Mouse (Mus musculus) megakaryocyte progenitor cell, adult 5-6 weeks (primary cell): ENCODE results near the gene Ascc3. TPM values are rescaled to one million over a fixed set of nuclear protein-coding genes. Genes with fewer than 3 reads are reported as not detected.

Experiments used
- ATAC-seq: replicated peaks from 2 replicates; pipeline ENCODE4 v1.8.0; 2016; ENCODE audit warnings: mild to moderate bottlenecking, moderate TSS enrichment, inconsistent platforms; ENCODE audit not compliant: poor library complexity
- total RNA-seq, 2 experiments: library from RNA; stranded (forward) in 1 of 2; stranded (reverse) in 1 of 2; fragments of 157-497, 149-512 nt in 1 of 2; fragments of 200-1000 nt in 1 of 2; gene quantifications; 2 replicates each; pipeline versions ENCODE4 v1.2.3 to v1.2.4; 2015 to 2017

Gene Ascc3
- total RNA-seq, 2 experiments from 2014 or later, result 35.7 to 44.9 TPM

- peak; percentile 45; the same call in 1 of the 2 replicates for ATAC-seq
Observed at GRCm38 (mm10) chr10:50762069-50762468, 169.6 kb downstream of the Ascc3 start.

- peak; percentile 89 for ATAC-seq
Observed at GRCm38 (mm10) chr10:50762984-50763383, 170.5 kb downstream of the Ascc3 start.

GRCm38 (mm10) chr10:50763457-50764310, 171.2 kb downstream of the Ascc3 start:
- ATAC-seq, result 0 out of 2 replicates have a peak, but pooled peaks have one; percentile 28

- ATAC-seq, result no peak
Observed at GRCm38 (mm10) chr10:50772811-50773210, 180.3 kb downstream of the Ascc3 start.

- no peak for ATAC-seq
Observed at GRCm38 (mm10) chr10:50773846-50774245, 181.4 kb downstream of the Ascc3 start.

- no peak for ATAC-seq
Observed at GRCm38 (mm10) chr10:50792840-50793239, 200.4 kb downstream of the Ascc3 start.

- no peak for ATAC-seq
Observed at GRCm38 (mm10) chr10:50801594-50801993, 209.1 kb downstream of the Ascc3 start.

GRCm38 (mm10) chr10:50802380-50802779, 209.9 kb downstream of the Ascc3 start:
- ATAC-seq, result no peak

- ATAC-seq, result no peak
Observed at GRCm38 (mm10) chr10:50806166-50806565, 213.7 kb downstream of the Ascc3 start.

- ATAC-seq, result no peak
Observed at GRCm38 (mm10) chr10:50822363-50822762, 229.9 kb downstream of the Ascc3 start.

- ATAC-seq, result no peak
Observed at GRCm38 (mm10) chr10:50826829-50827228, 234.4 kb downstream of the Ascc3 start.

GRCm38 (mm10) chr10:50834533-50834932, 242.1 kb downstream of the Ascc3 start:
- no peak for ATAC-seq

- ATAC-seq, result no peak
Observed at GRCm38 (mm10) chr10:50843363-50843762, 250.9 kb downstream of the Ascc3 start.

- no peak for ATAC-seq
Observed at GRCm38 (mm10) chr10:50868202-50868601, 275.7 kb downstream of the Ascc3 start.

- ATAC-seq, result peak; percentile 77
Observed at GRCm38 (mm10) chr10:50876952-50877351, 284.5 kb downstream of the Ascc3 start.

GRCm38 (mm10) chr10:50881476-50882069, 289.1 kb downstream of the Ascc3 start:
- ATAC-seq, result peak; percentile 85

- no peak for ATAC-seq
Observed at GRCm38 (mm10) chr10:50882366-50882765, 289.9 kb downstream of the Ascc3 start.

GRCm38 (mm10) chr10:50886305-50886704, 293.8 kb downstream of the Ascc3 start:
- ATAC-seq, result no peak

- ATAC-seq, result no peak
Observed at GRCm38 (mm10) chr10:50890621-50891020, 298.2 kb downstream of the Ascc3 start.

- no peak for ATAC-seq
Observed at GRCm38 (mm10) chr10:50891876-50892711, 299.6 kb downstream of the Ascc3 start.

- no peak for ATAC-seq
Observed at GRCm38 (mm10) chr10:50892751-50893320, 300.4 kb downstream of the Ascc3 start.
